Mouse (Mus musculus) R1 (cell line): ENCODE results near the gene Zfp804a.

Experiments used
- DNase-seq: peaks from one replicate; pipeline ENCODE4 v3.0.0-alpha.2; 2018; ENCODE audit warnings: low read depth, low spot score

The Zfp804a gene

DNA sequence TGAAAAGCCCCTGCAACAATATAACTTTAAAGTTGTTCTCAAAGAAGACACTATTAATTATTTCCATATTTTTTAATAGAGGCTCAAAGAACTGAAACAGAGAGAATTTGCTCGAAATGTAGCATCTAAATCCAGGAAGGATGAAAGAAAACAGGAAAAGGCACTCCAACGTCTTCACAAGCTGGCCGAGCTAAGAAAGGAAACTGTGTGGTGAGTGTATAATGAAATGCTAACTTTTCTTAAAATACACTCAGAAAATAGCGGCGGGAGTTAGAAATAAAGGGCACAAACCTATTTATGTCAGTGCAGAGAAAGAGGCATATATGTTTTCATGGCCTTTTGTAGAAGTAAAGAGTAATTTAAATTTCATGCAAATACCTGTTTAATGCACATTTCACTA lies 200.4 kb downstream of the Zfp804a start:
- no peak for DNase-seq

DNA sequence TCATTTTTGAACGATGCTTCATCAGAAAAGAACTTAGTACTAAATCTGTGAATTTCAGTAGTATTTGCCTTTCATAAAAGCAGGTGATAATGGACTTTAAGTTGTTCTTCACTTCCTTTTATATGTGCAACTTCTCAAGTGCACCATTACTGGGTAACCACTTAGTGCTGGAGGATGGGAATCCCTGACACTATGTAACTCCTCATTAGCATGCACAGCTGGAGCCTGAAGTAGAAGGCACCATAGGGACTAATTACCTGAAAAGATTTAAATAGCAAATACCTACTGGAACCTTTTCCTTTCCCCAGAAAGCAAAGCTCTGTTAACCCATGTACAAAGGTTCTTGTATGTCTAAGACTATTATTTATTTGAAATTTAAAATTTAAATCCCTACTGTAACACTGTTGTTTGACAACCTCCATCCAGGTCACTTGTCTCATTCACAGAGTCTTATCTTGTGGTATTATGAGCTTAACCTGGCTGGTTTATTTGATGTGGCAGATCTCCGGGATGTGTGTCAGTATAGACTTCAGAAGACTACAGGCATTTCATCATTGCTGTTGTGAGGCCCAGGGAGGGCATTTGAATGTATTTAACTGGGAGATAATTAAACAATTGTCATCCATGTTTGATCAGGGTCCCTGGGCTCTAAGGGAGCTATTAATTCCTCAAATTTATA lies 229.7 kb downstream of the Zfp804a start:
- peak; percentile 1 for DNase-seq

DNA sequence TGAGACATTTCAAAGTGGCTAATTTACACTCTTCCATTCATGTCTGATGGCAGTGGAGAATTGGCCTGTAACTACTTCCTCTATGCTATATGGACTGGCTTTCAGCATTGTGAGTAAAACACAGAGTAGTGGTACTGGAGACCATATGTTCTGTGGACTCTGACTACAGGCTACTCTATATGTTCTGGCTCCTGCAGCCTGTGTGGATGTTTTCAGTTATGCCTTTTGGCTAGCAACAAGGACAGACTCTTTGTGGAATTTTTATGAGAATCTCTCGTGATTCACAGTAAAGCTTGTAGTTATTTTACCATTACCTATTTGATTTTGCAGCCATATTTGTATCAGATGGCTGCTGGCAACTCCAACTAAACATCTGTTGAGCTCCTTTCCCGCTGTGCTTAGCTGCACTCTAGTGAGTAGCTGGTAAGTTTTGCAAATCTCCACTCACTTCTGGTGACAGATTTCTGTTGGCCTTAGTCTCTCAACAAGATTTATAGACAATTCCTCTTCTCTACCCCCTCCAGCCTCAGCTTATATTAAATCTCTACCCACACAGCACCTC lies 242.0 kb downstream of the Zfp804a start:
- DNase-seq, result no peak
